Mouse (Mus musculus): Measurements from ENCODE around the gene Fam19a1.

Gene Fam19a1

DNA sequence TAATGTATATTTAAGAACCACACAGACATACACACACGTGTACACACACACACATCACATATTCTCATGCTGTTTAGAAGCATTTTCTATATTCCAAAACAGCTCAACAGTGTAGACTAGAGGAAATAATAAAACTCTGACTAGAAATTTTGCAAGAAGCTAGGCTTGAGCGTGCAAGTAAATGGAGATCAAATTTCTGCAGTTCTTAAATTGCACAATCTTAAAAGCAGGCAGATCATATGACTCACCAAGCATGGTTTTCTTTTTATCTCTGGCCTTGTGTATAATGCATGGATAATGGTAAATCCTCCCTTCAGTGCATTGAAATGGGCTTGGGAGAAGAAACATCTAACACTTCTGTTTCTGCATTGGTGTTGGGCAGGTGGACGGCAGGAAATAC is 564.9 kb downstream of the Fam19a1 start:
- DNase-seq (ENCODE audit: low read depth, low spot score) = no peak

All from retina, adult 2 months (tissue).